Mouse (Mus musculus): ENCODE results near the gene Adra1b. TPM values are rescaled to one million over a fixed set of nuclear protein-coding genes. Genes with fewer than 3 reads are reported as not detected.

Adra1b gene
- polyA plus RNA-seq, 1 experiment: 5.6 TPM

GRCm38 (mm10) chr11:43820552-43821460 lies 80.2 kb downstream of the Adra1b start:
- H3K27ac ChIP-seq (ENCODE audit: insufficient read depth, low read depth, low read length): no peak overlapping the region
- no peak overlapping the region for H3K4me3 ChIP-seq (ENCODE audit: insufficient read depth, low read depth, low read length)
- H3K36me3 ChIP-seq (ENCODE audit: control insufficient read depth, insufficient read depth, low read length): no peaks in the 10 kb centered on the region
- H3K4me1 ChIP-seq (ENCODE audit: control insufficient read depth, insufficient read depth, low read length): no peaks in the 10 kb centered on the region
- 0 out of 2 replicates have a peak, but pooled peaks cover 1% of the 10 kb centered on the region for H3K27me3 ChIP-seq (replicated peaks; ENCODE audit: control insufficient read depth, insufficient read depth, low read length)
- DNase-seq: no peak
- 72% methylated on average over 11 of the region's 11 CpGs for WGBS
- TF ChIP-seq CTCF (conservative IDR thresholded peaks at IDR 0.05; ENCODE audit: insufficient read depth, insufficient read length, low read depth, low read length) (no peak), POLR2A (IDR thresholded peaks at IDR 0.05; ENCODE audit: low read depth, low read length) (no peak)

- no peak for DNase-seq
- WGBS: 59% methylated on average over 9 of the region's 9 CpGs
- Histone ChIP-seq H3K4me3 (ENCODE audit: insufficient read depth, low read depth, low read length) (no peak overlapping the region), H3K27ac (ENCODE audit: insufficient read depth, low read depth, low read length) (no peak overlapping the region), H3K27me3 (replicated peaks; ENCODE audit: control insufficient read depth, insufficient read depth, low read length) (0 out of 2 replicates have a peak, but pooled peaks cover 1% of the 10 kb centered on the region), H3K4me1 (ENCODE audit: control insufficient read depth, insufficient read depth, low read length) (no peaks in the 10 kb centered on the region), H3K36me3 (ENCODE audit: control insufficient read depth, insufficient read depth, low read length) (no peaks in the 10 kb centered on the region)
- no peak for TF ChIP-seq CTCF (conservative IDR thresholded peaks at IDR 0.05; ENCODE audit: insufficient read depth, insufficient read length, low read depth, low read length)
- no peak for TF ChIP-seq POLR2A (IDR thresholded peaks at IDR 0.05; ENCODE audit: low read depth, low read length)
Observed at GRCm38 (mm10) chr11:43817368-43817923, 83.6 kb downstream of the Adra1b start.

- TF ChIP-seq POLR2A (IDR thresholded peaks at IDR 0.05; ENCODE audit: low read depth, low read length) (no peak), CTCF (conservative IDR thresholded peaks at IDR 0.05; ENCODE audit: insufficient read depth, insufficient read length, low read depth, low read length) (no peak)
- Histone ChIP-seq H3K36me3 (ENCODE audit: control insufficient read depth, insufficient read depth, low read length) (no peaks in the 10 kb centered on the region), H3K27ac (ENCODE audit: insufficient read depth, low read depth, low read length) (no peak overlapping the region), H3K4me1 (ENCODE audit: control insufficient read depth, insufficient read depth, low read length) (no peaks in the 10 kb centered on the region), H3K4me3 (ENCODE audit: insufficient read depth, low read depth, low read length) (no peak overlapping the region), H3K27me3 (replicated peaks; ENCODE audit: control insufficient read depth, insufficient read depth, low read length) (no peaks in the 10 kb centered on the region)
- 47% methylated on average over 5 of the region's 5 CpGs for WGBS
- DNase-seq: no peak
Observed at GRCm38 (mm10) chr11:43812535-43812934, 88.5 kb downstream of the Adra1b start.

GRCm38 (mm10) chr11:43807732-43808131 lies 93.3 kb downstream of the Adra1b start:
- no peaks in the 10 kb centered on the region for H3K4me1 ChIP-seq (ENCODE audit: control insufficient read depth, insufficient read depth, low read length)
- H3K4me3 ChIP-seq (ENCODE audit: insufficient read depth, low read depth, low read length): no peak overlapping the region
- no peak for TF ChIP-seq POLR2A (IDR thresholded peaks at IDR 0.05; ENCODE audit: low read depth, low read length)
- TF ChIP-seq CTCF (conservative IDR thresholded peaks at IDR 0.05; ENCODE audit: insufficient read depth, insufficient read length, low read depth, low read length): no peak
- no peak overlapping the region for H3K27ac ChIP-seq (ENCODE audit: insufficient read depth, low read depth, low read length)
- H3K27me3 ChIP-seq (replicated peaks; ENCODE audit: control insufficient read depth, insufficient read depth, low read length): no peaks in the 10 kb centered on the region
- WGBS: 48% methylated on average over 5 of the region's 5 CpGs
- no peak for DNase-seq
- no peaks in the 10 kb centered on the region for H3K36me3 ChIP-seq (ENCODE audit: control insufficient read depth, insufficient read depth, low read length)

- 37% methylated on average over 8 of the region's 8 CpGs for WGBS
- Histone ChIP-seq H3K36me3 (ENCODE audit: control insufficient read depth, insufficient read depth, low read length) (no peaks in the 10 kb centered on the region), H3K4me3 (ENCODE audit: insufficient read depth, low read depth, low read length) (no peak overlapping the region), H3K27ac (ENCODE audit: insufficient read depth, low read depth, low read length) (no peak overlapping the region), H3K27me3 (replicated peaks; ENCODE audit: control insufficient read depth, insufficient read depth, low read length) (no peaks in the 10 kb centered on the region), H3K4me1 (ENCODE audit: control insufficient read depth, insufficient read depth, low read length) (no peaks in the 10 kb centered on the region)
- no peak for DNase-seq
- TF ChIP-seq POLR2A (IDR thresholded peaks at IDR 0.05; ENCODE audit: low read depth, low read length): no peak
- TF ChIP-seq CTCF (conservative IDR thresholded peaks at IDR 0.05; ENCODE audit: insufficient read depth, insufficient read length, low read depth, low read length): no peak
Observed at GRCm38 (mm10) chr11:43795992-43796391, 105.0 kb downstream of the Adra1b start.

GRCm38 (mm10) chr11:43790446-43790845 lies 110.6 kb downstream of the Adra1b start:
- peak; percentile 31 for DNase-seq
- 55% methylated on average over 6 of the region's 6 CpGs for WGBS
- Histone ChIP-seq H3K27me3 (replicated peaks; ENCODE audit: control insufficient read depth, insufficient read depth, low read length) (no peaks in the 10 kb centered on the region), H3K4me3 (ENCODE audit: insufficient read depth, low read depth, low read length) (no peak overlapping the region), H3K36me3 (ENCODE audit: control insufficient read depth, insufficient read depth, low read length) (no peaks in the 10 kb centered on the region), H3K27ac (ENCODE audit: insufficient read depth, low read depth, low read length) (no peak overlapping the region), H3K4me1 (ENCODE audit: control insufficient read depth, insufficient read depth, low read length) (no peaks in the 10 kb centered on the region)
- TF ChIP-seq POLR2A (IDR thresholded peaks at IDR 0.05; ENCODE audit: low read depth, low read length) (no peak), CTCF (conservative IDR thresholded peaks at IDR 0.05; ENCODE audit: insufficient read depth, insufficient read length, low read depth, low read length) (no peak)

GRCm38 (mm10) chr11:43783772-43784171 lies 117.2 kb downstream of the Adra1b start:
- DNase-seq: peak; percentile 76
- Histone ChIP-seq H3K27me3 (replicated peaks; ENCODE audit: control insufficient read depth, insufficient read depth, low read length) (no peaks in the 10 kb centered on the region), H3K4me3 (ENCODE audit: insufficient read depth, low read depth, low read length) (no peak overlapping the region), H3K27ac (ENCODE audit: insufficient read depth, low read depth, low read length) (no peak overlapping the region), H3K36me3 (ENCODE audit: control insufficient read depth, insufficient read depth, low read length) (no peaks in the 10 kb centered on the region), H3K4me1 (ENCODE audit: control insufficient read depth, insufficient read depth, low read length) (no peaks in the 10 kb centered on the region)
- WGBS: 7% methylated on average over 2 of the region's 2 CpGs
- TF ChIP-seq POLR2A (IDR thresholded peaks at IDR 0.05; ENCODE audit: low read depth, low read length) (no peak), CTCF (conservative IDR thresholded peaks at IDR 0.05; ENCODE audit: insufficient read depth, insufficient read length, low read depth, low read length) (peak; percentile 85)
